ENCODE assay signal across 45 mouse cellular contexts in genomic region chr5:97462856-97463255, GRCm38 (mm10). TPM values are rescaled to one million over a fixed set of nuclear protein-coding genes. Genes with fewer than 3 reads are reported as not detected.
"Had no signal": no experiment of that assay in that cellular context is flagged by ENCODE, and none has a peak within 500 bp of the region (broad histone marks: within the 10 kb centered on the region; RNA-seq: fewer than 3 reads in every experiment).

No protein-coding gene starts in this region.

- DNase-seq: left cerebral cortex, postnatal 4 days; liver; liver, embryonic 13.5 days; liver, postnatal 0 days; lung, adult 18-20 months; lung, adult 2 months; lung, embryonic 14.5 days; lung, postnatal 10 days; lung, postnatal 14 days; lung, postnatal 36 days; lung, postnatal 4 days; midbrain, embryonic 14.5 days had no signal

RNA-seq across cellular contexts. Expression of gene Gk2, which starts 6.0 kb away (rescaled TPM):
- total RNA-seq: left cerebral cortex, postnatal 25 days; left cerebral cortex, postnatal 36 days; left cerebral cortex, postnatal 4 days; liver, adult 2 months; megakaryocyte progenitor cell, adult 5-6 weeks; megakaryocyte, adult 5-6 weeks; megakaryocyte-erythroid progenitor cell, adult 5-6 weeks; midbrain, postnatal 0 days; monocyte, adult 5-6 weeks had no signal
- polyA plus RNA-seq: limb, embryonic 10.5 days; limb, embryonic 11.5 days; limb, embryonic 12.5 days; limb, embryonic 13.5 days; limb, embryonic 14.5 days; limb, embryonic 15.5 days; liver, adult 2 months; liver, embryonic 11.5 days; liver, embryonic 12.5 days; liver, embryonic 13.5 days; liver, embryonic 14.5 days; liver, embryonic 15.5 days; liver, embryonic 16.5 days; liver, postnatal 0 days; lung, adult 2 months; lung, embryonic 14.5 days; lung, embryonic 15.5 days; lung, embryonic 16.5 days; lung, postnatal 0 days; macrophage; midbrain, embryonic 10.5 days; midbrain, embryonic 11.5 days; midbrain, embryonic 12.5 days; midbrain, embryonic 13.5 days; midbrain, embryonic 14.5 days; midbrain, embryonic 15.5 days; midbrain, embryonic 16.5 days; midbrain, postnatal 0 days; myocyte; neural tube, embryonic 11.5 days; neural tube, embryonic 12.5 days; neural tube, embryonic 13.5 days had no signal
